Mouse (Mus musculus) regulatory T cell (primary cell): ENCODE measurements around the gene Ung.

Source experiments
- in situ Hi-C: fragments of 300-600 bp; cut with MboI, MseI; formaldehyde crosslinking; loops from one replicate; pipeline ENCODE4 v1.15.1; 2025; ENCODE audit warnings: high pct_unique_total_duplicates

The Ung gene

DNA sequence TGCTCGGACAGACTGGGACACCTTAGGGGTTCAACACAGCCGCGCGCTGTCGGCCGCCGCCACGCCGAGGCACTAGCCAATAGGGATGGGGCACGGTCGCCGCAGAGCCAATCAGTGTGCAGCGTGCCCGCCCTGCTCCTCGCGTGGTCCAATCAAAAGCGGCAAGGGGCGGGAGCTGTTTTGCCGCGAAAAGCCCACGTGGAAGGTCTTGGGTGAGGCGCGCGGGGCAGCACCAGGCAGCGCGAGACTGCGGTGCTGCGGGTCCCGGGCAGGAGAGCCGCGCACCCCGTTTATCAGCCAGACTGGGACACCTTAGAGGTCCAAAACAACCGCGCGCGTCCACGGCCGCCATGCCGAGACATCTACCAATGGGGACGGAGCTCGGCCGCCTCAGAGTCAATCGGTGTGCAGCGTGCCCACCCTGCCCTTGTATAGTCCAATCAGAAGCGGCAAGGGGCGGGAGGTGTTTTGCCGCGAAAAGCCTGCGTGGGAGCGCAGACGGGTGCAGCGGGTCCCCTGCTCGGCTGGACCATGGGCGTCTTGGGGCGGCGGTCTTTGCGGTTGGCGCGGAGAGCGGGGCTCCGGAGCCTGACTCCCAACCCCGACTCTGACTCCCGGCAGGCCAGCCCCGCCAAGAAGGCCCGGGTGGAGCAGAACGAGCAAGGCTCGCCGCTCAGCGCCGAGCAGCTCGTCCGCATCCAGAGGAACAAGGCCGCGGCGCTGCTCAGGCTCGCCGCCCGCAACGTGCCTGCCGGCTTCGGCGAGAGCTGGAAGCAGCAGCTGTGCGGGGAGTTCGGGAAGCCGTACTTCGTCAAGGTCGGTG is 723 bp downstream of the Ung start:
- in situ Hi-C loops = no loop called here

GRCm38 (mm10) chr5:114131521-114131840 is 1.3 kb downstream of the Ung start:
- in situ Hi-C loops = no loop called here

DNA sequence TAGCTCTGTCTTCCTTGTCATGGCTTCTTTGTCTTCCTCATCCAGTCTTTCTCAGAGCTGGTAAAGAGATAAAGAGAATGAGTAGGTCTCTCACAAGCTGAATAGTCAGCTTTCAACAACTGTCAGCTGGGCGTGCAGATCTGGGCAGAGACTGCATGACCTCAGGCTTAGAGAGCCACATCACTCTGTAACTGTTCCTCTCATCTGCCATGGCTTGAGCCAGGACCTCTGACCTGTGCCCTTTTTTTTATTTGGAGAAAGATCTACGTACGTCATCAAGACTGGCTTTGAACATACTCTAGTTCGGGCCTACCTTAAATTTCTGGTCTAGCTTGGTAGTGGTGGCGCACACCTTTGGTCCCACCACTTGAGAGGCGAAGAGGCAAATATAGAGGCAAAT is 2.7 kb downstream of the Ung start:
- in situ Hi-C loops = no loop called here

- in situ Hi-C loops = no loop called here
These were observed 3.9 kb downstream of the Ung start for GRCm38 (mm10) chr5:114134091-114134534.

DNA sequence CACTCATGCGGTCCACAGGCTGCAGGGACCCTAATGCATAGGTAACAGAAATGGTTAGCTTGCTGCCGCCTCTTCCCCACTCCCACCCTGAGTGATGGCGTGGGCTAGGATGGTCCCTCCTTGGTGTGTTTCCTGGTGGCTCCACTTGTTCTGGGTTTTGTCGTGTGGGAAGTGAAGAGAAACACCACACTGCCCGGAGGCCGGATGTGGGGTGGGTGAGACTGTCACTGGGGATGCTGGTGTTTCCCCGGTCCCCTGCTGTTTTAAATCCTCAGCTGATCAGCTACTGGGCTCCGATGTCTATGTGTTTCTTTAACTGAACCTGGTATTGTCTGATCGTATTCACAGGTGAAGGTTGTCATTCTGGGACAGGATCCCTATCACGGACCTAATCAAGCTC is 5.3 kb downstream of the Ung start:
- in situ Hi-C loops = no loop called here

DNA sequence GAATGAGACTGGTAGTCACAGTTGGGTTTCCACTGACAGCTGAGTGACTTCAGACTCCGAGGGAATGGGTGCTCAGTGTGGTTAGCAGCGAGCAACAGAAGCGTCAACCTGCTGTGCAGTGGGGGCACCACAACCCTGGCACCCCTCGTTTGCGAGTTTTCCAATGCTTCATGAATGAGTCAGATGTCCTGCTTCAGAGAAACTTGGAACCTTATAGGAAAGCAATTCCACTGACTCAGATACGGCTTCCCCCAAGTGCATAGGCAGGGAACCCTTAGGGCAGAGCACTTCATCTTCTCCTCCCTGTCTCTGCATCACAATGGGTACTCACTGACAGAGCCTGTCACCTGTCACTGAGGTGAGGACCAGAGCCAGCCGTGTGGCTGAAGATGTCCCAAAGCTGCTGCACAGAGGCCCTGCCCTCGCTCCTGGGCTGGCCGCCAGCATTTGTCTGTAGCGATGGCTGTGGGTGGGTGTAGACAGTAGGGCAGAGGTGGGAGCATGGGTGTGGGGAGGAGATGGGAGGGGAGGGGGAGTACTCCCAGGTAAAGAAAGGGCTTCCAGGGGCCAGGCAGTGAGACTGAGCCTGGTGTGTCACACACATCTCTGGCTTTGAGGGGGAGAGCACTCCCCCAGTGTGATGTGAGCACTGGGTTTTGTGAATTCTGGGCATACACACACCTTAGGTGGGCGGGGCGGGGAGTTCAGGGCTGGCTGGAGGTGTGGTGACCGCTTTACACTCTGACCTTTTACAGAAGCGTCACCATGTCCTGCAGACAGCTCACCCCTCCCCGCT is 7.5 kb downstream of the Ung start:
- in situ Hi-C loops = no loop called here

DNA sequence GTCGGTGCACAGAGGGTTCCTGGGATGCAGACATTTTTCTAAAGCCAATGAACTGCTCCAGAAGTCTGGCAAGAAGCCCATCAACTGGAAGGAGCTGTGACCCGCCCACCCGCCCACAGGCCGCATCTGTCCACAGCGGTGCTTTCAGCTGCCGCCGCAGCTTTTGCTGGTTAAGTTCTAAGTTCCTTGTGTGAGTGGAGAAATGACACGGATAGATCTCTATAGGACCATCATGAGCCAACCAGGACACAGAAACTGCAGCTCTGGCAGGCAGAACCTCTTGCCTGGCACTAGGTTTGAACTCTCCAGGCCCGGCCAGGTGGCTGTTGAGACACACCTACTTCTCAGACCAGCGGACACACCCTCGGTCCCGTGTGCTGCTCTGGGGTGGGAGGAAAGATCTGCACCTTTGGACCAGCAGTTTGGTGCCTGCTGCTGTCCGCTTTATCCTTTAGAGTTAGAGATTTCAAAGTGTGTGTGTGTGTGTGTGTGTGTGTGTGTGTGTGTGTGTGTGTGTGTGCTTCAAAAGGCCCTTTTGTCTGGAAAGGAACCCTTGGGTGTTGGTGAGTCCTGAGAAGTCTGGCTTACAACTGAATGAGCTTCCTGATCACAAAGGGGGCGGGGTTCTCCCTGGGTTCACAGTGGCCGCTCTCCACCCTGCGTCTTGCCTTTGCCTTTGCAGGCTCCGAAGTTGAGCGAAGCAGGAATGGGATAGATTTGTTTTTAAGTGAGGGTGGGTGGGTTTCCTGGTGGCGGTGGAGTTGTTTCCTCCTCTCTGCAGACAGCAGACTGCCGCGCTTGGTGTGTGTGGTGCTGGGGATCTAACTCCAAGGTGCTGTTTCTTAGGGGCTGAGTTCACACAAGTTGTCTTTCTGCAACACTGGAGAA is 8.3 kb downstream of the Ung start:
- in situ Hi-C loops = no loop called here

DNA sequence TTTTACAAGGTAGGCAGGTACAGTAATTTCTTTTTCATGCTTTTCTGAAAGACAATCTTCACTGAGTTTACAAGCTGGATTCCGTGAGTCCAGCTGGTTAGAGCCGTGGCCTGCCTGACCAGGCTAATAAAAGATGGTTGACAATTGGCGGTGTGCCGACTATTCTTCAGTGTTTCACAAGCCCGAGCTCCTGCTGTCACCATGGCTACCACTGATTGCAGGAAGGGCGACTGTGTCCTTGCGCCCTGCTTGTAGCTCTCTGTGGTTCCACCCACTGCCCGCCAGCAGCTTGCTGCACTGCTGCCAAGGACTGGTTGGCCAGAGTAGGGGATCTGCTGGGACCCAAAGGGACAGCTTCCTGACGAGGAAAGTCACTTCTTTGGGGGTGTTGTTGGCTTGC is 9.0 kb downstream of the Ung start:
- in situ Hi-C loops = no loop called here

GRCm38 (mm10) chr5:114146028-114146888 is 16.1 kb downstream of the Ung start, which contains the start of gene Acacb:
TSS of gene Acacb (plus strand) at chr5:114146535.
- in situ Hi-C loops = no loop called here

GRCm38 (mm10) chr5:114147043-114147972 is 17.1 kb downstream of the Ung start:
- in situ Hi-C loops = no loop called here

DNA sequence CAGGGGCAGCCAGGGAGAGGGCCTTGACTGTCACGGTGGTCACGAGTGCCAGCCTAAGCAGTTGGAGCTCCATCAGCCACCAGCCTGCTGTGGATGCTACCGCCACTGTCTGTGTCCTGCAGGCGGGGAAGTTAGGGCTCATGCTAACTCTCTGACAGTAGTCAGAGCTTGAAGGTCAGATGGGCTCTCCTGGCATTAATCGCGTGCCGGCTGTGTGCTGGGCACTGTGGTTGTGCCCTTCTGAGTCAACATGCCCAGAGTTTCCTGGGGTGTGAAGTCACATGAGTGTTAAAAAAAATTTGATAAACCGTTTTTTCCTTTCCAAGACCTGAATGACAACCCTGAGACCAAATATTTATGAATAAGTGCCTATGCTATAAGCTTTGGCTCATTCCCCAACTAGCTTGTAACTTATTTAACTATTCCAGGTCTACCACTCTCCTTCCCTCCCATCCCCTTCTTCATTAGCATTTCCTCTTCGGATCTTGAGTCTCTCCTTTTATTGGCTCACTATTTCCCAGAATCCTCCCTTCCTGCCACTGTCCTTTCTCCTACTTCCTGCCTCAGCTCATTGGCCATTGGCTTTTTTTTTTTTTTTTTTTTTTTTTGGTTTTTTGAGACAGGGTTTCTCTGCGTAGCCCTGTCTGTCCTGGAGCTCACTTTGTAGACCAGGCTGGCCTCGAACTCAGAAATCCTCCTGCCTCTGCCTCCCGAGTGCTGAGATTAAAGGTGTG is 22.3 kb downstream of the Ung start:
- in situ Hi-C loops = no loop called here

- in situ Hi-C loops = no loop called here
These were observed 23.3 kb downstream of the Ung start for GRCm38 (mm10) chr5:114153490-114153889.

- in situ Hi-C loops = no loop called here
These were observed 24.6 kb downstream of the Ung start for GRCm38 (mm10) chr5:114154765-114155164.

DNA sequence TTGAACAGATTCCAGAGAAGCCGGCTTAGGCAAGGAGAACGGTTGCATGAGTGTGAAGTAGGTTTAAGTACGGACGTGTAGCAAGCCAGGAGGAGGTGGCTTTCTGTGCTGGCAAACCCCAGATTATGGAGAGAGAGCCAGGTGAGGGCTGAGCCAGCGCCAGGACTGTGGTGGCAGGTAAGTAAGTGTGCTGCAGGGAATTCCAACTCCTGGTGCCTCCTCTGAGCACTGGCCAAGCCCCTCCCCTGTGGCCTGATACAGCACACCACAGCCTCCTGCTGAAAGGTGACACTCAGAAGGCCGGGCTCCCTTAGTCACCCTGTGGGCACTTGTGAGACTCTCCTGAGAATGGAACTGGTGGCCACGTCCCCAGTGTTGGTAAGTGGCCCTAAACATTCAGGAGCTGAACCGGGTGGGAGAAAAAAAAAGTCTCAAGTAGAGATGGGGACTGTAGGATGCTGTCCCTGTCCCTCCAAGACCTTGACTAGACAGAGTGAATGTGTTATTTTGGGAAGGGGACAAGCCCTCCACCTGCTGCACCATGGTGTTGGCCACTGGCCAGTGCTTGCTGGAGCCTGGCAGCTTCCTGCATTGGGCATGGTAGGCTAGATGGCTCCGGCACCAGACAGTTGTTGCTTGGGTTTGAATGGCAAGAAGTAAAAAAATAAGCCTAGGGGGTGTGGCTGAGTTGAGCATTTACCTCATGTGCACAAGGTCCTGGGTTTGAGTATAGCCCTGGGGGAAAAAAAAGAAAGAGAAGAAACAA is 25.2 kb downstream of the Ung start:
- in situ Hi-C loops = no loop called here

DNA sequence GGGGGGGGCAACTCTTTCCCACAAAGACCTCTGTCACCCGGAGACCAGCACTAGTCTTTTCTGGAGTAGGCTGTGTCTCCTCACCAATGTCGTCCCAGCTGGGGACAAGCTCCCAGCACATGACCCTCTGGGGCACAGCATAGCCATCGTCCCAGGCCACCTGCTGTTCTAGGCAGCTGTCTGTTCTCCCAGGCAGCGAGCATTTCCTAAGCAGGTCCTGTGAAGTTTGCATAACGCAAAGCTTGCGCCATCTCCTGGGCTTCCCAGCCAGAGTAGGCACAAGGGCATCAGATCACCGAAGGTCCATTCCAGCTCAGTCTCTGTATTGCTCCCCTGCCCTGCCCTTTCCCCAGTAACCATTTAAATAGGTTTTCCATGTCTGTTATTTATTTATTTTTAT is 27.1 kb downstream of the Ung start:
- in situ Hi-C loops = no loop called here

- in situ Hi-C loops = no loop called here
These were observed 31.2 kb downstream of the Ung start for GRCm38 (mm10) chr5:114161424-114161823.

DNA sequence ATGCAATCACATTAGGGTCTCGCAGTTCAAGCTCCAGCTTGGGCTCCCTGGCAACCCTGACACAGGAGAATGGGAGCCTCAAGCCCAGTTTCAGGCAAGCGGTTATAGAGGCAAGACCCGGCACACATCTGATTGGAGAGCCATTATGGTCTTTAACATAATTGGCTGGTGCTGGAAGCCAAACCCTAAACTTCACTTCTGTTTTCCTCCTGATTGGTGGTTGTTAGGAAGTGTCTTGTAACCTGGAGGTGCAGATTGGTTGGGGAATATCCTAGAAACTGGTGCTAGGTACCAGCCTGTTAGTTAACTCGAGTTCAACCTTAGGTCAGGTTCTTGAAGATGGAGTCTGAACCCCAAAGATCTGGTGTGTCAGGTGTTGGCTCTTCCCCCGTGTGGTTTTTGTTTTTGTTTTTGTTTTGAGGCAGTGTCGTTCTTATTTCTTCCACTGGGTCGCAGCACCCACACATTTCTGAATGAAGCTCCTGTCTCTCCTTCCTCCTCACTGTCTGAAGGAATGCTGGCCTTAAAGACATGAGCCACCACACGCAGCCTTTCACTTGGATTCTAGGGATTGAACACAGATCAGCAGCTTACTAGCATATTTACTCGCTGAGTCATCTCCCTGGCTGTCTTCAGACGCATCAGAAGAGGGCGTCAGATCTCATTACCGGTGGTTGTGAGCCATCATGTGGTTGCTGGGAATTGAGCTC is 32.1 kb downstream of the Ung start:
- in situ Hi-C loops = no loop called here
